Mouse (Mus musculus) right cerebral cortex, postnatal 14 days (tissue): ENCODE measurements at regions not wholly inside any gene's neighbourhood (a gene's known extent, or its start where the extent isn't known, plus 50 kb on each side); places are given as distances from the start of the nearest gene placed in this dataset.

Experiments
- DNase-seq: peaks from one replicate; pipeline ENCODE4 v3.0.0; 2022

- no peak for DNase-seq
Measured at GRCm38 (mm10) chr6:147973059-147973458, 74.0 kb upstream of the Far2 start.

- DNase-seq: no peak
Measured at GRCm38 (mm10) chr6:147975917-147976316, 71.1 kb upstream of the Far2 start.

GRCm38 (mm10) chr6:147989381-147989780 lies 57.7 kb upstream of the Far2 start:
- no peak for DNase-seq
